Mouse (Mus musculus) 3T3-L1 (cell line): ENCODE measurements around the gene Sult6b2.

ENCODE experiments used
- DNase-seq: peaks from one replicate; pipeline ENCODE4 v3.0.0-alpha.2; 2015; ENCODE audit warnings: low read depth, low spot score

The Sult6b2 gene

DNA sequence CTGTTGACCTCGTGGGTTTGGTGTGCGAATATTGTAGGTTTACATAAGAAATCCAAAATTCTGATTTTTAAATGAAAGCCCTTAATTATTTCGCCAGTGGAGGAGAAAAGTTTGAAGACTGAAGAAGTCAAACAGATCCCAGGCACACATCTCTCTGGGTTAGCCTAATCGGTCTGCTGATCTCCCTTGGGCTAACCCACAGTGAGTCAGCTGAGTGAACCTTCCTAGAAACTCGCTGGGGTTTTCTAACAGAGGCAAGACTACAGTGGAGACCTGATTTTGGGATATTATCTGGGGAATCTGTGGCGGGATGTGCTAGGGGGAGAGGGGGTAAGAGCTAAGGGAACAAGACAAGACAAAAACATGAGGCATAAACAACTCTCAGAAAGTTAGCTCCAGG, 5.9 kb upstream of the Sult6b2 start:
- DNase-seq, result peak; percentile 21

DNA sequence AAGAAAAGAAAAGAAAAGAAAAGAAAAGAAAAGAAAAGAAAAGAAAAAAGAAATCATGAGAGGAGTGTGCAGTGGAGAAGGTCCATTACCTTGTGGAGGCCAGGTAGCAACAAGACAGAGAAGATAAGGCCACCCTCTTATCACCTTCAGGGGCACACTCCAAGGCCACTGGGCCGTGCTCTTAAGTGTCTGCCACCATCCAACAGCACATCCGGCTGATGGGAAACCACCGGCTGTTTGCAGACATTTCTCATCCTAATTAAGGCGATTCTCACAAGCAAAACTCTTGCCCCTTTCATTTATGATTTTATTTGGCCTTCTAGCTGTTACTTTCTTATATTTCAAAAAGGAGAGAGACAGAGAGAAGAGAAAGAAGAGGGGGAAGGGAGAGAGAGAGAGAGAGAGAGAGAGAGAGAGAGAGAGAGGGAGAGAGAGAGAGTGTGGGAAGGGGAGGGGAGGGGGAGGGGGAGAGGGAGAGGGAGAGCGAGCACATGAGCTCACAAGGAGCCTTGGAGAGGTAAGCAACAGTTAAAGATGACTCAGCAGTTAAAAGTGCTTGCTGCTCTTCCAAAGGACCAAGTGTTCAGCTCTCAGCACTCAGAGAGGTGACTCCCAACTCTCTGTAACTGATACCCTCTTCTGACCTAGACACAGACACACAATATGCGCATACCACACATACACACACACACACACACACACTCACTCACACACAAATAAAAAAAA, 5.2 kb upstream of the Sult6b2 start:
- peak; percentile 20 for DNase-seq

DNA sequence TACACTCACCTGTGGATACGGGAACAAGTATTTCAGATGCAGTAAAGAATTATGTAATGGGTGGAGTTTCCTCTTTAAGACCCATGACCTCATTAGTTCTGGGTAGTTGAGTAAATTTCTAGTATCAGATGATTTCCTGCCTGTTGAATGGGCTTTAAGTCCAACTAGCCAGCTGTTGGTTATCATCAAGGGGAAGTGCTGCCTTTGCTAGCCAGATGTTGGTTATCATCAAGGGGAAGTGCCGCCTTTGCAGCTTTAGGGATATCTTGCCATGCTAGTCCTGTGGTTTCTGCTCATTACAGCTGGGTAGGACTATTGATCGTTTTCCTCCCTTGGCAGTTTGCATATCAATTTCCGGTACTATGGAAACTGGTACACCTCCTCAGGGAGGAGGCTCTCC, 2.0 kb upstream of the Sult6b2 start:
- no peak for DNase-seq

DNA sequence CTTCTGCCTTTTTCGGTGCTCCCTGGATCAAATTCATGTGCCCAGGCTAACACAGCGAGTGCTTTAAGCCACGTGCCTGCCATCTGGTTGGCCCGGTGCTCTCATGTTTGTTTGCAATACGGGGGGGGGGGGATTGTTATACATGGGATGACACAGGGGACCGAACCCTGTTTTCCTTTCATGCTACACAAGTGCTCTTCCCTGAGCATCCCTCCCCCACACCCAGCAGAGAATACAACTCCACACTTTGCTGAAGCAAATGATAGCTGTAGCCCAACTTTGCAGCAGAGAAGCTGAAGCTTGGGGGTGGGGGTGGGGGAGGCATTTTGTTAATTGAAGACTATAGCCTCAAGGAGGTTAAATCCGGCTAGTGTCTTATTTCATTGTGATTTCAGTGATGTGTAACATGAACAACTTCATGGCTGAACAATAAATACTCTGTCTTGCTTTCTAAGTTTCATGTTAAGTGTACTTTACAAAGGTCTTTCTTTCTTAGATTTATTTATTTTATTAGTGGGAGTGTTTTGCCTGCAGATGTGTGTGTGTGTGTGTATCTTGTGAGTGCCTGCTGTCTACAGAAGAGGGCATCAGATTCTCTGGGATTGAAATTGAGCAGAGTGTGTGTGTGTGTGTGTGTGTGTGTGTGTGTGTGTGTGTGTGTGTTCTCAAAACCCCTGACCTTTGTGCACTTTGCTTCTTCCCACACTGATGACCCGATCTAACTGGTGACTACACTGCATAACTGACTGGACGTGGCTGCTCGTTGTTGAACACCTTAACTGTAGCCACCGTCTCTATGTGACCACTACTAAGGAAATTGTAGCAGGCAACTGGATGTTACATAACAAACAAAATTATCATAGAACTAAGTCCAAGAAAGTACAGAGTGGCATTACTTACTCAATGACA, 1.4 kb downstream of the Sult6b2 start:
- no peak for DNase-seq

DNA sequence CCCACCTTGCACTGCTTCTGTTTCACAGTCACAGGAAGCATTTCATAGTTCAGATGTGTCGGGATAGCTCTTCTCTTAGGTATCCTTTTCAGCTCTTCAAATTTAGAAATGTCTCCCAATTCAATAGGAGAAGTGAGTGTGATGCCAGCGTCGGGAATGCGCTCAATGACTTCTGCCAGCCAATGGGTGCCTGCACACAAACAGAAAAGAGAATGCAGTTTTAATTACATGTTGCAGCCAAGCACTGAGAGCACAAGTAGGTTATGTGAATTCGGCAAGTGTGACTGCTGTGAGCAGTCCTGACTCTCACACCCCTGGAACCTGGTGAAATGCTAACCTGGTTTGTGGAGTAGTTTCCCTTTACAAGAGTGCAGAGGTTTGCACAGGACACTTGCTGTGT, 2.6 kb downstream of the Sult6b2 start:
- DNase-seq, result no peak

DNA sequence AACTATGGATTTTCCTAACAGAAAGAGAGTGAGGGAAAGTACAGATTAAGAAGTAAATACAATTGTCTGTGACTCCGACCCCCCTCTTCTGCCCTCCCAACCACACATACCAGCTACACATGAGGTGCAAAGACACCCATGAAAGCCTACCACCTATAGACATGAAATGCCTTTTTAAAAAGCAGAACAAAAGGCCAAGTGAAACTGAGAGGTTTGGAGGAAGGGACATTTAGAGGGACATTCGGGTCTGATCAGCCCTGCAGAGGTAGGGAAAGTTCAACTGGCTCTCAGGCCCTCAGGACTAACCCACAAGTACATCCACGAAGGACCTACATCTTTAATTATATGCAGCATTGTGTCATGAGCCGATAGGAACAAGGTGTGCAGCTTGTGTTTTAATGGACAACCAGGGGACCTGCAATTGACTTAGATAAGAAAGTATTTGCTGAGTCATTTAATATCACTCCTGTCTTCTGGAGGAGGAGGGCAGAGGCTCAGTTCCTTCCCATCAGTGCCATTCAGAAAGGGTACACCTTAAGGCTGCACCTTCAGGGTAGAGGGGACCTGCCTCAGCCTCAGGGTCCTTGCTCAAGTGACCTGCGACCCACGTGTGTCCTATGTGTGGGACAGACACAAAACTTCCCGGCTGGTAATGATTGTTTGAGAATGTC, 4.5 kb downstream of the Sult6b2 start:
- DNase-seq, result no peak

DNA sequence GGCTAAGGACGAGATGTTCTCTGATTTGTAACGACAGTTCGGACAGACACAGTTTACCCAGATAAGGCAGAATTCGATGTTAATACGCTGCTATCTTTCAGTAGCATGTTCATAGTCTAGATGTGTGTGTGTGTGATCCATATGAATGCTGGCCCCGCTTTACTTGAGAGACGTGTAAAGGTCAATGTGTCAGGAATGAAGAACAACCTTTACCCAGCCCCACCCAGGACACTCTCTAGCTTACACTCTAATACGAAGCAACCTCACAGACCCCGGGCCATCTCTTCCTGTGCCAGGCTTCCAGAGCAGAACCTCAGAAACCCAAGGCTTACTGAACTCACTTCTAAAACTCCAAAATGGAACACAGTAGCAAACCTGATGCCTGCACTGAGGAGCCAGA, 5.5 kb downstream of the Sult6b2 start:
- no peak for DNase-seq

DNA sequence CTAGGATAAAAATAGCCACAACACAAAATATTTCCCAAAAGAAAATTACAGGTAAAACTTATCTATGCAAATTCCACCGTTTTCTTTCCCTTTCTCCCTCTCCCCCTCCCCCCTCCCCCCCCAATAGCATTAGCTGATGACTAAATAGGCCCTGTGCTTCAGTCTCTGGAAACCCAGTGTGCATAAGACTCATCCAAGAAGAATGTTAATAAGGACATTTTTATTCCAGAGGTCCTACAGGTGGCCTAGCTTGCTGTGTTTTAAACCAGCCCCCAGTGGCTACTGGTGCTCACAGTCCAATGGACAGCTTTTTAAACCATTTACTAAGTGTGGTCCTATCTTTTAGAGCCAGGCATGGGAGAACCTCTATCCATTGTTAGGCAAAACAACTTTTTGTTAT, 6.3 kb downstream of the Sult6b2 start:
- DNase-seq, result peak; percentile 35

DNA sequence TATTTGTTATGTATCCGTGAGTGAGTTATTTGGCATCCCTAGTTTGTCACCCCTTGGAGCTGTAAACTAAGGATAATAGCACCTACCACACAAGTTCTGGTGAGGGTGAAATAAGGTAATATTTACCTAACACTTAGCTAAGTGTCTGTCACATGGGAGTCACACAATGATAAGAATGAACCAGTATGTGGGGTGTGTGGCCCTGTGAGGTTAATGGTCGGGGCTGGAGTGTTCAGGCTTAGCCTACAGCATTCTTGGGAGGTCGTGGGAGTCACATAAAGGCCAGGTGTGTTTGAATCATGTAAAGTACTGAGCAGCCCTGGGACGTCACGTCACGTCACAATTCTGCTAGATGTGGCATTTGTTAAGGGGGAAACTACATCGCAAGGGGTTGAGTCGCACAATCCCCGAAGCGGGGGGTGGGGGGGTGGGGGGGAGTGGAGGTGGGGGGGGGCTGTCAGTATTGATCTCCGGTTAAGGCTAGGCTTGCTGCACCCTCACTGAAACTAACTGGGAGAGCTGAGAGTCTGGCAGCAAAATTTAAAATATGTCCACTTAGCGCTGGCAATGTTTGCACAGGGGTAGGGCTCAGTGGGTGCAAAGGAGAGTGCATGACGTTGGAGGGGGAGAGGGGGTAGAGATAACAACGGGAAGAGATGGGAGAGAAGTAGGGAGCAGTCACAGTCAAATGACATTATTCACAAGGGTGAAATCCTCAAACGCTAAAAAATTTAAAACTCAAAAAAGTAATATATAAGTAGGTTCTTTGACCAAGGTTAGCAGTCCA, 8.5 kb downstream of the Sult6b2 start:
- DNase-seq, result no peak

DNA sequence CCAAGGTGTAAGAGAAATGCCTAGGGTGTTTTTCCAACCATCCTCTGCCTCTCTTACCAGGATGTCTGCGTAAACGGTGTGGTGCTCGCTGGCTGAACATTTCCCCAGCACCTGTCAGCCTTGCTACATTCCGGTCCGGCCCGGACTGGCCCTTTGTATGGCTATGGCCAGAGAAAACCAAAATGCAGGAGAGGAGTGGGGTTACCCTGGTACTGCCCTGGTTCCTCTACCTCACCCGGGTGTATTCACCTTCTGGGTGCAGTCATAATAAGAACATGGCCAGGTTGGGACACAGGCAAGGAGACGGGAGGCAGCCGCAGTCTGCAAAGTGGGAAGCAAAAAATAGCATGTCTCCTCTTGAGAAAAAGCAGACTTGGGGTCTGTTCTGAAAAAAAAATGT, 9.2 kb downstream of the Sult6b2 start:
- no peak for DNase-seq

DNA sequence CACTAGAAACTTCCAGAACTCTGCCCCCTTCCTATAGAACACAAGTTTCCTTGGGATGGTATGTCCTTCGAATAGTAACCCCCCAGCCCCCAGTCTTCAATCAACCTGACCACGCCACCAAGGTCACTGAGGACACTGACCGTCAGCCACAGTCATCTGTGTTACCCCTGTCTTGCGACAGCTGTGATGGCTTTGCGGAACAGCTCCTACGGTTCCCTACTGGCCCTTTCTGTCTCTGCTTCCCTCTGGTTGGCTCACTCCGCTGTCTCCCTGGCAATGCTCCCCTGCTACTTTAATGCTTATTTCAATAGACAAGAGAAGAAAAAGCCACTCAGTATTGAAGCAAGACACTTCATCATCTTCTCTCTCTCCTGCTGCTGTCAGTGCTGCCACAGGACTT, 10.8 kb downstream of the Sult6b2 start:
- DNase-seq, result no peak

DNA sequence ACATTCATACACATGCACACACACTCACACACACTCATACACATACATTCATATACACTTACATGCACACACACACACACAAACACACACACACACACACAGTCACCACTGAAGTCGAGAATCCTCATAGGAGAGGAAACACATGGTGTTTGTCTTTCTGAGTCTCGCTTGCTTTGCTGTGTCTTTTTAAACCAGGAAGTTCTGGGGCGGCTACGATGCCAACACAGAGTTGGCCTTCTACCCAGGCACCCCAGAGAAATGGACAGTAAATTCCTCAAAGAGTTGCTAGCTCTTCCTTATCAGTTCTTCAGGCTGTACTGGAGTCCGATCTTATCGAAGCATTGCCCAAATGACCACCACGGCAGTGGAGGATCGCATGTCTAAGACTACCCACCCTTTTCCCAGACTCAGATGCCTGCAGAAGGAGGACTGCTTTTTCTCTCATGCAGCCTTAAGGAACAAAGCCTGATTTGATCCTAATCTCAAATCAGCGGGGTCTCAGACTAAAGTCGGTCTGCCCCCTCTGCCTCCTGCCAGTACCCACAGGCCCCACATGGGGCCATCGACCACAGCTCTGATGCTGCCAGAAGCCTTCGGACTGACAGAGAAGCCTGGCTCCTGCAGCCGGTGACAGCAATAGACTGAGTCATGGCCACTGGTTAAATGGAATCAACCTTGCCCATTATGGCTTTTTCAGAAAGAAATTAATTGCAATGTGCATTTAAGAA, 11.9 kb downstream of the Sult6b2 start:
- no peak for DNase-seq

DNA sequence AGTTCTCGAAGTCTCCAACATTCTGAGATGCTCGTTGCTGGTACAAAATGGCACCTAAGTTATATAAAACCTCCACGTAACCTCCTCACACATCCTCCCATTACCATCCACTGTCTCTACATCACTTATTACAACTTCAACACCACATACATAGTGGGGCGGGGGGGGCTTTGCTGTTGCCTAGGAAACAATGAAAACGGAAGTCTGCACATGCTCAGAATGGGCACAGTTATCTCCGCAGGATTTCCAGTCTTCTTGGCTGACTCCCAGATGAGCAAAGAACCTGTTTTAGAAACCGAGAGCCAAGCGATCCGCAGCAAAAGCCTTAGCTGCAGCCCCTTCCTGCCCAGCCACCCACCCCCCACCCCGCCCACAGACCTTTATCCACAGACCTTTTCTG, 14.6 kb downstream of the Sult6b2 start:
- DNase-seq, result no peak

DNA sequence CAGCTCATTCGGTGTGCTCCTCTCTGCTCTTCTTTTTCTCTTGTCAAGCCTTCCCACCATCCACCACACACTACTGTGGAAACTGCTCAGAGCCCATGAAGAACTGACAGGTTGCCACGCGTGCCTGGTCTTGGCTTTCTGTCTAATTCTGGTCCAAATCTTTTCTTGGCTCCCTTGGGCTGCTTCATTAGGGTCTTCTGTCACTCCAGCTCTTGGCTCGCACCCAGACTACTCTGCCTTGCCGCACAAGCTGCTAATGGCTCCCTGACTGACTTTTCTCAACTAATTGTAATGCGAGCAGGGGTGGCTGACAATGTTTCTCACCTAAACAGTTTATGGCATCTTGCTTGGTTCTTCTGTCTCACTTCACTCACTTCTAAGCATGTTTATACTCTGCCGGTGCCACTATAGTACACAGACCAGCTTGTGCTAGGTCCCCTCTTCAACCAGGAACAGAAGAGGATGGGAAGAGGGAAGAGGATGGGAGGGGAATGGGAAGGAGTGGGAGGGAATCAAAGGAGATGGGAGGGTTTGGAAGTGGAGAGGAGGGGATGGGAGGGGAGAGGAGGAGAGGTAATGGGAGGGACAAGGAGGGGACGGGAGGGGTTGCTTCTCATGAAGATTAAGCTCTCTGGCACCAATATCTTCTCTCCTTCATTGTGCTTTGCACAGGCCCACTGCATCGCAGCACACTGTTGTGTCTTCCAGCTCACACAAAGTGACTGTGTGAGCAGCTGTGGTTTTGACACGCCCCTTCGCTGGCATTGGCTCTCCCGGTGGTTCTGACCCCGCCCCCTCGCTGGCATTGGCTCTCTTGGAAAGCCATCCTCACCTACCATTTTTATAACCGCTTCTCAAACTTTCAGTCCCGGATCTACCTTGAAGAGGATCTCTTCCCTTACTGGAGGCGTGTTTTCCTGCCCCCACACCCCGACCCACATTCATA, 16.0 kb downstream of the Sult6b2 start:
- DNase-seq, result no peak

DNA sequence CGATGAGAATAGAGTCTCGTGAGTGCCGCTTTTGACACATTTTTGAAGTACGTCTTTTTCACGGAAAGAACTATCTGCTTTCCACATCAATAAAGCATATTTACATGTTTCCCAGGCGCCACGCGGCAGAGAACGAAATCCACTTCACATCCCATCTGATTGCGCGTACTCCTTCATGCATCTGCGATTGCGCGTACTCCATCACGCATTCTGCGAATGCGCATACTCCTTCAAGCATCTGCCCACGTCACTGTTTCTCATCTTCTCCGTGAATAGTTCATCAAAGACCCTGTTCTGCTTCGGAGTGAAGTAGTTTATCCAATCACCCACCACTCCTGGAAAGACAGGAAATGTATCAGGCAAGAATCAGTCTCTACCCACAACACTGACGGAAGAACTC, 18.2 kb downstream of the Sult6b2 start:
- DNase-seq, result no peak

DNA sequence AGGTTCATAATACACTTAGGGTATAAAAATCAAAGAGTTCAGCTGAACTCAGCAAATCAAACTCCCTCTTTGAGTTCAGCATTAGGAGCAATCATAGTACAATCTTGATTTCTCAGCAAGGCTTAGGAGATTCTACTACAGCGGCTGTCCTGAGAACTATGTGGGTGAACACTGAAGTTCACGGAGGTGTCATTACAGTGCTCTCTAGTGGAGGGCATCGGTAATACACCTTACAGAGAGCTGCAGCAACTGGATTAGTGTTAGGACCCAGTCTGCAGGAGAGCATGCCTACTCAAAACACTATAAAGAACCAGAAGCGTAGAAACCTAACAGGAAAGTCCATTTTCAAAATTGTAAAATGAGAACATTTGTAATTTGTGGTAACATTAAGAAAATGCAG, 19.0 kb downstream of the Sult6b2 start:
- DNase-seq, result peak; percentile 74

DNA sequence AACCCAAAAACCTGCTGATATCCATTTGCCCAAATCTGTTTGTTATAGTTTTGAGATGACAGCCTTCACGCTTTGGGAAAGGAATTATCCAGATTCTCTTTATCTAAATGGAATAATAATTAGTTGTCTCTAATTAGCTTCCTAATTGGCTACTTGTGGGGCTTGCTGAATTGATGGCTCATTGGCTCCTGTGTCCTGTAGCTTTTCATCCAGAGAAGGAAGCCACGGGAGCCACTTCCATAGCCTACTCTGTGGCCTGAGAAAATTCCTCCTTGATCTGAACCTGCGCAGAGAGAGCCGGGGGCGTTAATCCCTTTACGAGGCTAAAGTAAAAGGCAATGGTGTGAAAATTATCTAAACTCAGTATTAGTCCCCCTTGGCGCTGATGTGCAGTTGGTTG, 23.0 kb downstream of the Sult6b2 start:
- DNase-seq, result no peak

DNA sequence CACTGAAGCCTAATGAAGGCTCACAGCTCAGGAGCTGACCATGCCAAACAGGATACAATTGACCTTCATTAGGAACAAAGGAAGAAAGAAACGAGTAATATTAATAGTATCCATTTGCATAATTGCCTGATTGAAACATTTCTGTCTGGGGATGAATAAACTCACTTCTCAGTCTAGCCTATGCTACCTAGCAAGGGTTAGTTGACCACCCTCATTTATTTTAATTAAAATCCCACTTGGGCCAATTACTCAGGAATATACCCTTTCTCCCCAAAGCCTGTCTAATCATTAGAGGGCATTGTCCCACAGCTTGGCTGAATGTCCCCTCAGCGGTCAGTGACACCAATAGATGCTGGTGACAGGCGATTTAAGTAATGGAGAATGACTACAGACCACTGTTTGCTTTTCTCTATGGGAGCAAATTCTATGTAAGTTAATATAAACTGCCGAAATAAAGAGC, 23.7 kb downstream of the Sult6b2 start:
- no peak for DNase-seq

DNA sequence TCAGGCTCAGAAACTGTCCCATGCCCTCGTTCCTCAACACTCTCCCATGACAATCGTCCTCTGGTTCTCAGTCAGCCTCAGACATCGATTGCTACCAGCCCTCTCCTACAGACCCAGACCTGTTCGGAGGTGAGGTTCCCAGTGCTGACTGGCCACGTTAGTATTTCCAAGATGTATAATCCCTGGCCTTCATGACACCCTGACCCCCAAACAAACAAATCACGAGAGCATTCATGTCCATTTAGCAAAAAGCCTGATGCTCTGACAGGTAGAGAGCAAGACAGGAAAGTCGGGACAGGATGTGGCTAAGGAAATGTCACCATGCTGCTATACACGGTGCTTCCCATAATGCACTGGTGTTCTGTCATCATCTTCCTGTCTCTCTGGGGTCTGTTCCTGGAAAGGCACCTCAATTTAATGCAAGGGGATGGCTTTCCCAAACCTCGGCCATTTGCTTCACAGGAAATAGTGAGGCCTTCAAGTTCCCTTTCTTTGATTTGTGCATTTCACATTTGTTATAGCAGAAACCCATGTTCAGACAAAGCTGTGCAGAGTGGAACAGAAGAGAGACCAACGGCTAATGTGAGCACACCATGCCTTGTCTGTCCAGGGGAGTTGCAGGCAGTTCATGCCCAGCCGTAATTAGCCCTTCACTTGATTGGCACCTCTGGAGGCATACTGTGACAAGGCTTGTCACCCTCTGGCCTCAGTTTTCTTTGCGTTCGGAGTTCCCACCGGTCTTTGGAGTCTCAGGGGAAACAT, 24.3 kb downstream of the Sult6b2 start:
- no peak for DNase-seq
